Mouse (Mus musculus) forebrain, embryonic 14.5 days (tissue): ENCODE data around the gene Rsg1. TPM values are rescaled to one million over a fixed set of nuclear protein-coding genes. Genes with fewer than 3 reads are reported as not detected.
A peak's percentile ranks its signal among the peaks of the same experiment; 100 is the strongest.

Experiments used
- ATAC-seq: fragments of 200-750 bp; cut with Nextera tagmentation; 2 replicates; pipeline ENCODE4 v1.8.0; 2017; ENCODE audit warnings: mild to moderate bottlenecking, moderate library complexity
- DNase-seq: peaks from one replicate; pipeline ENCODE4 v3.0.0-alpha.2; 2015; ENCODE audit warnings: low spot score
- H3K27ac ChIP-seq: fragments of 300-500 bp; sonication (generic); 2 replicates; pipeline ENCODE4 v1.5.1; 2014; ENCODE audit warnings: low read depth, mild to moderate bottlenecking, control low read depth, low read length, moderate library complexity
- H3K27me3 ChIP-seq: fragments of 300-500 bp; sonication (generic); replicated peaks from 2 replicates; pipeline ENCODE4 v1.6.1; 2014; ENCODE audit warnings: low read length, control low read depth, mixed read lengths; ENCODE audit not compliant: control insufficient read depth, insufficient read depth
- H3K36me3 ChIP-seq: fragments of 300-500 bp; sonication (generic); 2 replicates; pipeline ENCODE4 v1.6.1; 2014; ENCODE audit warnings: low read length, control low read depth; ENCODE audit not compliant: control insufficient read depth, insufficient read depth
- H3K4me1 ChIP-seq: fragments of 300-500 bp; sonication (generic); 2 replicates; pipeline ENCODE4 v1.6.1; 2014; ENCODE audit warnings: antibody characterized with exemption, low read length, control low read depth; ENCODE audit not compliant: control insufficient read depth, insufficient read depth
- H3K4me2 ChIP-seq: fragments of 300-500 bp; sonication (generic); 2 replicates; pipeline ENCODE4 v1.6.1; 2014; ENCODE audit warnings: mild to moderate bottlenecking, control low read depth, low read length
- H3K4me3 ChIP-seq: fragments of 300-500 bp; sonication (generic); 2 replicates; pipeline ENCODE4 v1.5.1; 2014; ENCODE audit warnings: low read depth, low read length, control low read depth
- H3K9ac ChIP-seq: fragments of 300-500 bp; sonication (generic); 2 replicates; pipeline ENCODE4 v1.6.1; 2014; ENCODE audit warnings: mild to moderate bottlenecking, low read length, control low read depth, moderate library complexity
- H3K9me3 ChIP-seq: fragments of 300-500 bp; sonication (generic); replicated peaks from 2 replicates; pipeline ENCODE4 v1.6.1; 2016; ENCODE audit warnings: low read length, control low read depth, mixed read lengths; ENCODE audit not compliant: control insufficient read depth
- WGBS: fragments of 180-500 bp; shearing (Covaris S2); extraction: QIAGEN DNeasy Blood & Tissue Kit; methylation state at CpG from one replicate; pipeline ENCODE4 v1.1.7; 2014; 5-methylcytosine and 5-hydroxymethylcytosine counted together
- polyA plus RNA-seq: library from polyadenylated mRNA; unstranded; fragments of >200 nt; fragmentation: Nextera tagmentation; extraction: Ambion mirVana; gene quantifications from 2 replicates; pipeline ENCODE4 v1.2.1, GENCODE M21; 2014

Rsg1 gene
- polyA plus RNA-seq, 1 experiment from 2014 or later, result 6.7 TPM

- peaks cover 6% of the 10 kb centered on the region; the same call in 1 of the 2 replicates for H3K36me3 ChIP-seq
- ATAC-seq, result no peak
- 92% methylated on average over 5 of the region's 5 CpGs for WGBS
Measured at GRCm38 (mm10) chr4:141222752-141223151, 9.0 kb downstream of the Rsg1 start.

GRCm38 (mm10) chr4:141228687-141229086, 14.9 kb downstream of the Rsg1 start:
- H3K27me3 ChIP-seq, result no peaks in the 10 kb centered on the region
- H3K4me1 ChIP-seq, result no peaks in the 10 kb centered on the region
- no peaks in the 10 kb centered on the region for H3K36me3 ChIP-seq
- DNase-seq (no peak), ATAC-seq (no peak)
- no peak overlapping the region for H3K27ac ChIP-seq
- H3K9ac ChIP-seq, result no peak overlapping the region
- 92% methylated on average over 7 of the region's 7 CpGs for WGBS
- H3K4me3 ChIP-seq, result no peak overlapping the region
- no peaks in the 10 kb centered on the region for H3K9me3 ChIP-seq
- no peak overlapping the region for H3K4me2 ChIP-seq

More at GRCm38 (mm10) chr4:141222752-141223151, 9.0 kb downstream of the Rsg1 start:
- Histone ChIP-seq H3K9me3 (no peaks in the 10 kb centered on the region), H3K27me3 (no peaks in the 10 kb centered on the region), H3K4me3 (no peak overlapping the region), H3K4me1 (no peaks in the 10 kb centered on the region), H3K4me2 (no peak overlapping the region), H3K9ac (no peak overlapping the region), H3K27ac (no peak overlapping the region)
- DNase-seq, result no peak

GRCm38 (mm10) chr4:141233196-141233595, 19.4 kb downstream of the Rsg1 start:
- no peaks in the 10 kb centered on the region for H3K4me1 ChIP-seq
- DNase-seq (no peak), ATAC-seq (no peak)
- H3K27me3 ChIP-seq, result peaks cover under 1% of the 10 kb centered on the region; the same call in 1 of the 2 replicates
- H3K36me3 ChIP-seq, result no peaks in the 10 kb centered on the region
- H3K4me3 ChIP-seq, result no peak overlapping the region
- no peak overlapping the region for H3K27ac ChIP-seq
- H3K9me3 ChIP-seq, result no peaks in the 10 kb centered on the region
- H3K4me2 ChIP-seq, result no peak overlapping the region
- no peak overlapping the region for H3K9ac ChIP-seq
- WGBS, result 93% methylated on average over 4 of the region's 4 CpGs

GRCm38 (mm10) chr4:141235537-141236111, 21.9 kb downstream of the Rsg1 start:
- H3K36me3 ChIP-seq, result no peaks in the 10 kb centered on the region
- no peak for DNase-seq
- H3K9ac ChIP-seq, result no peak overlapping the region
- H3K4me1 ChIP-seq, result peaks cover 11% of the 10 kb centered on the region
- ATAC-seq, result no peak
- 80% methylated on average over 6 of the region's 6 CpGs for WGBS
- H3K4me3 ChIP-seq, result no peak overlapping the region
- no peak overlapping the region for H3K4me2 ChIP-seq
- no peak overlapping the region for H3K27ac ChIP-seq
- peaks cover 10% of the 10 kb centered on the region for H3K27me3 ChIP-seq
- H3K9me3 ChIP-seq, result no peaks in the 10 kb centered on the region

- Histone ChIP-seq H3K27ac (no peak overlapping the region), H3K9ac (no peak overlapping the region), H3K9me3 (no peaks in the 10 kb centered on the region), H3K4me3 (no peak overlapping the region), H3K4me2 (no peak overlapping the region), H3K4me1 (peaks cover 11% of the 10 kb centered on the region), H3K27me3 (peaks cover 21% of the 10 kb centered on the region), H3K36me3 (no peaks in the 10 kb centered on the region)
- no peak for ATAC-seq
- WGBS, result 77% methylated on average over 3 of the region's 3 CpGs
- DNase-seq, result no peak
Measured at GRCm38 (mm10) chr4:141236856-141237255, 23.1 kb downstream of the Rsg1 start.

- Histone ChIP-seq H3K4me1 (peaks cover 14% of the 10 kb centered on the region), H3K4me3 (peak overlapping the region; percentile 30), H3K27ac (no peak overlapping the region), H3K9me3 (no peaks in the 10 kb centered on the region), H3K27me3 (peaks cover 33% of the 10 kb centered on the region), H3K4me2 (peak overlapping the region; percentile 57), H3K9ac (peak overlapping the region; percentile 55; the same call in 1 of the 2 replicates), H3K36me3 (no peaks in the 10 kb centered on the region)
- WGBS, result 5% methylated on average over 20 of the region's 20 CpGs
- no peak for ATAC-seq
- no peak for DNase-seq
Measured at GRCm38 (mm10) chr4:141238492-141239387, 25.0 kb downstream of the Rsg1 start.

GRCm38 (mm10) chr4:141239388-141240125, 25.8 kb downstream of the Rsg1 start, which contains the start of gene Arhgef19:
TSS of gene Arhgef19 (plus strand) at chr4:141239499.
- peaks cover 33% of the 10 kb centered on the region for H3K27me3 ChIP-seq

GRCm38 (mm10) chr4:141240617-141241016, 26.9 kb downstream of the Rsg1 start:
- Histone ChIP-seq H3K4me2 (no peak overlapping the region), H3K9me3 (no peaks in the 10 kb centered on the region), H3K4me1 (peaks cover 25% of the 10 kb centered on the region), H3K4me3 (no peak overlapping the region), H3K36me3 (no peaks in the 10 kb centered on the region), H3K27me3 (peaks cover 33% of the 10 kb centered on the region), H3K9ac (no peak overlapping the region), H3K27ac (no peak overlapping the region)
- no peak for DNase-seq
- WGBS, result 3% methylated on average over 14 of the region's 14 CpGs
- ATAC-seq, result no peak

More at GRCm38 (mm10) chr4:141239388-141240125, 25.8 kb downstream of the Rsg1 start, which contains the start of gene Arhgef19:
- H3K36me3 ChIP-seq, result no peaks in the 10 kb centered on the region
- H3K9me3 ChIP-seq, result no peaks in the 10 kb centered on the region
- DNase-seq, result peak; percentile 84
- peak within 1 kb of the TSS; percentile 55 for H3K9ac ChIP-seq
- 2% methylated on average over 30 of the region's 31 CpGs for WGBS
- peak within 1 kb of the TSS; percentile 57 for H3K4me2 ChIP-seq
- peak within 1 kb of the TSS; percentile 30 for H3K4me3 ChIP-seq
- H3K27ac ChIP-seq, result no peak within 1 kb of the TSS
- H3K4me1 ChIP-seq, result peaks cover 17% of the 10 kb centered on the region
- ATAC-seq, result peak; percentile 88
